Mouse (Mus musculus): ENCODE data around the gene Ttc34. TPM values are rescaled to one million over a fixed set of nuclear protein-coding genes. Genes with fewer than 3 reads are reported as not detected.

Ttc34 gene
- polyA plus RNA-seq, 1 experiment, result not detected

DNA sequence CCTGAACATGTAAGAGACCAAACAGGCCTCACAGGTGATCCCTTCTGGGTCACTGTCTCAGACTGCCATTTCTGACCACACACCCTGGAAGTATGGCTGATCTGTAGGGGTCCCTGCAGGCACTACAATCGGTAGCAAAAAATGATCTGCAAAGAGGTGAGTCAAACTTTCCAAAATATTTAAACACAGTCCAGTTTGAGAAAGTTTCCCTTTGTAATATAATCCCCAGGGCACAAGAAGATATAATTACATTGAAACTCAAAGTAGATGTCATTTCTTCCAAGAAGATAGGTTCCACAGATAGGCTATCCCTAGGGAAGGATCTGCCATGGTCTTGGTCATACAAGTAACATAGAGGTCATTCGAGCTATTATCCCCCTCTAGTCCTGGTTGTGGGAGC, 65.1 kb downstream of the Ttc34 start:
- Histone ChIP-seq H3ac (ENCODE audit: control insufficient read depth, insufficient read length) (no peak overlapping the region), H3K4me3 (no peak overlapping the region), H3K4me2 (ENCODE audit: low read depth) (no peak overlapping the region), H3K79me2 (ENCODE audit: control insufficient read depth, insufficient read depth) (no peaks in the 10 kb centered on the region), H3K36me3 (ENCODE audit: control insufficient read depth, insufficient read depth) (no peaks in the 10 kb centered on the region), H3K27me3 (ENCODE audit: control insufficient read depth, insufficient read depth, insufficient read length) (peaks cover 49% of the 10 kb centered on the region)
- TF ChIP-seq POLR2A (IDR thresholded peaks at IDR 0.05; ENCODE audit: insufficient read length, low read depth), result no peak

DNA sequence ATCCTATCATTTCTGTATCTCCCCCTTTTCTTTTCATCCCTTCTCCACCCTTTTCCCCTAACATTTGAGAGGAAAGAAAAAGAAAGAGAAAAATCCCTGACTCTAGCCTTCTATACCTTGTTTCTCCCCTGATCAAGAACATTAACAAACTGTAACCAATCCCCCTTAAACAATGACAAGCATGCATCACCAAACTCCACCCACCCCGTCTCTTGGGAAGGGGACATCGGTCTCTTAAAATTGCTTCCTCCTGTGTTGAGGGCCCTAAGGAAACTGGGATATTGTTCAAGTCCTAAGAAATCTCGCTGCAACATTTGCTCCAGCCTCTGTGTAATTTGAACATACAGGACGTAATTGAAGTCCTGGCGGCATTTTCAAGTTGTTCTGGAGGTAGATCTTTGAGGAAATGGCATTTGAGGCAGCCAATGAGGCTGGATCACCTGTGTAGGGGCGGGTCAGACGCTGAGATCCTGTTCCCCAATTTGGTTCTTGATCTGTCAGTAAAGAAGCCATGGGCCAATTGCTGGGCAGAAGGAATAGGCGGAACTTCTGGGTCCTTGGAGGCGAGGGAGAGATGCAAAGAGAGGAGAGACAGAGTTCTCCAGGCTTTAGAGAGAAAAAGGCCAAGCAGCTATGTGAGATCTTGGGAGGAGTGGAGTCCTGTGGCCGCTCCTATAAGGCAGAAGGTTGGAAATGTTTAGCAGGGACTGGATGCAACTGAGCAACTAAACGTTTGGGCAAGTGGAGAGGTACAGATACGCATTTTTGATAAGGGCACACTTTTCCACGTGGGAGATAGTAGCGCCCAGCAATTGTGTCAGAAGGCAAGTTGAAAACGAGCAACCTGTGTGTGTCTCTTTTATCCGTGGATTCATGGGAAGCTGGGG, 67.2 kb downstream of the Ttc34 start:
- Histone ChIP-seq H3K27me3 (ENCODE audit: control insufficient read depth, insufficient read depth, insufficient read length) (peaks cover 35% of the 10 kb centered on the region), H3K36me3 (ENCODE audit: control insufficient read depth, insufficient read depth) (no peaks in the 10 kb centered on the region), H3K4me2 (ENCODE audit: low read depth) (no peak overlapping the region), H3K79me2 (ENCODE audit: control insufficient read depth, insufficient read depth) (no peaks in the 10 kb centered on the region), H3ac (ENCODE audit: control insufficient read depth, insufficient read length) (no peak overlapping the region), H3K4me3 (no peak overlapping the region)
- TF ChIP-seq REST (IDR thresholded peaks at IDR 0.05; ENCODE audit: insufficient read depth, insufficient read length) (no peak), POLR2AphosphoS2 (IDR thresholded peaks at IDR 0.05; ENCODE audit: insufficient read length, low read depth) (no peak), TCF12 (IDR thresholded peaks at IDR 0.05; ENCODE audit: insufficient read depth, poor library complexity, severe bottlenecking) (no peak), MYOD1 (IDR thresholded peaks at IDR 0.05; ENCODE audit: control insufficient read depth in 1 of 3, insufficient read length in 2 of 3, low read depth in 2 of 3) (no peak), MAX (IDR thresholded peaks at IDR 0.05; ENCODE audit: low read depth) (no peak), POLR2A (IDR thresholded peaks at IDR 0.05; ENCODE audit: insufficient read length, low read depth) (no peak), E2F4 (IDR thresholded peaks at IDR 0.05; ENCODE audit: insufficient read depth) (no peak), CEBPB (IDR thresholded peaks at IDR 0.05; ENCODE audit: insufficient read depth, poor library complexity, severe bottlenecking) (no peak), TCF3 (IDR thresholded peaks at IDR 0.05; ENCODE audit: insufficient read length, low read depth) (no peak), MYOG (IDR thresholded peaks at IDR 0.05; ENCODE audit: control insufficient read depth in 1 of 3, insufficient read depth in 1 of 3, insufficient read length in 2 of 3, low read depth in 2 of 3) (no peak), USF1 (IDR thresholded peaks at IDR 0.05; ENCODE audit: low read depth) (no peak), SRF (IDR thresholded peaks at IDR 0.05; ENCODE audit: control insufficient read depth, insufficient read length, low read depth) (no peak)

DNA sequence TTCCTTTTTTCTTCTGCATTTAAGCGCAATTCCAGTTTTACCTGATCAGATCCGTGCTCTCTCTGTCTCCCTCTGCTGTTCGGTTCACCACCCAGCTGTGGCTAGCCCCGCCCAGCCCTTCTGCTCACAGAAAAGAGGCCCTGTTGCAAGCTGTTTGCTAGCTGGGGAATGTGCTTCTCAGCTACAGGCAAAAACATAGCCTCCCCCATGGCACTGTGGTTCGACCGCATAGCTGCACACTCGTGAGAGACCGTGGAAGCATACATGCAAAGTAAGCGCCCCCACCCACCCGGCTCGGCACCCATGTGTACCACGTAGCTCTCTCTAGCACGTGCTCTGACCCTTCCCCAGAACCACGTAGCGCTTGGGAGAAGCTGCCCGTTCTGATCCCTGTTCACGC, 70.6 kb downstream of the Ttc34 start:
- Histone ChIP-seq H3K27me3 (ENCODE audit: control insufficient read depth, insufficient read depth, insufficient read length) (peaks cover 27% of the 10 kb centered on the region), H3K4me2 (ENCODE audit: low read depth) (no peak overlapping the region), H3ac (ENCODE audit: control insufficient read depth, insufficient read length) (no peak overlapping the region), H3K79me2 (ENCODE audit: control insufficient read depth, insufficient read depth) (no peaks in the 10 kb centered on the region), H3K4me3 (no peak overlapping the region), H3K36me3 (ENCODE audit: control insufficient read depth, insufficient read depth) (no peaks in the 10 kb centered on the region)
- no peak for TF ChIP-seq TCF3 (IDR thresholded peaks at IDR 0.05; ENCODE audit: insufficient read length, low read depth)
- TF ChIP-seq MYOD1 (IDR thresholded peaks at IDR 0.05; ENCODE audit: control insufficient read depth in 1 of 3, insufficient read length in 2 of 3, low read depth in 2 of 3), result no peak
- no peak for TF ChIP-seq CEBPB (IDR thresholded peaks at IDR 0.05; ENCODE audit: insufficient read depth, poor library complexity, severe bottlenecking)
- TF ChIP-seq E2F4 (IDR thresholded peaks at IDR 0.05; ENCODE audit: insufficient read depth), result no peak
- TF ChIP-seq USF1 (IDR thresholded peaks at IDR 0.05; ENCODE audit: low read depth), result no peak

DNA sequence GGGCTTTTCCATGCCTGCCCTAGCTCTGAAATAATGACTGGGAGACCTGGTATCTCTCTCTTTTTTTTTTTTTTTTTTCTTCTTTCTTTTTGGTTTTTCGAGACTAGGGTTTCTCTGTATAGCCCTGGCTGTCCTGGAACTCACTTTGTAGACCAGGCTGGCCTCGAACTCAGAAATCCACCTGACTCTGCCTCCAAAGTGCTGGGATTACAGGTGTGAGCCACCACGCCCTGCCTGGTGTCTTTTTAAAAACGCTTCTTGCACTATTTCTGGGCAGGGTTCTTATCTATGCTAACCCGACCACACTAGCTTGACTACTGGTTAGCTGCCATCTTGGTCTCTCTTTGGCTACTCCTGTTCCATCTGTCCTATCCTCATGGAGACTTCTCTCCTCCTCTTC, 71.2 kb downstream of the Ttc34 start:
- H3K36me3 ChIP-seq (ENCODE audit: control insufficient read depth, insufficient read depth), result no peaks in the 10 kb centered on the region
- no peak overlapping the region for H3ac ChIP-seq (ENCODE audit: control insufficient read depth, insufficient read length)
- no peak overlapping the region for H3K4me2 ChIP-seq (ENCODE audit: low read depth)
- H3K27me3 ChIP-seq (ENCODE audit: control insufficient read depth, insufficient read depth, insufficient read length), result peaks cover 28% of the 10 kb centered on the region
- TF ChIP-seq E2F4 (IDR thresholded peaks at IDR 0.05; ENCODE audit: insufficient read depth), result no peak
- no peak for TF ChIP-seq MYOG (IDR thresholded peaks at IDR 0.05; ENCODE audit: control insufficient read depth in 1 of 3, insufficient read depth in 1 of 3, insufficient read length in 2 of 3, low read depth in 2 of 3)
- no peak for TF ChIP-seq SRF (IDR thresholded peaks at IDR 0.05; ENCODE audit: control insufficient read depth, insufficient read length, low read depth)
- TF ChIP-seq MAX (IDR thresholded peaks at IDR 0.05; ENCODE audit: low read depth), result no peak
- TF ChIP-seq TCF12 (IDR thresholded peaks at IDR 0.05; ENCODE audit: insufficient read depth, poor library complexity, severe bottlenecking), result no peak
- TF ChIP-seq TCF3 (IDR thresholded peaks at IDR 0.05; ENCODE audit: insufficient read length, low read depth), result no peak
- TF ChIP-seq POLR2AphosphoS2 (IDR thresholded peaks at IDR 0.05; ENCODE audit: insufficient read length, low read depth), result no peak
- TF ChIP-seq REST (IDR thresholded peaks at IDR 0.05; ENCODE audit: insufficient read depth, insufficient read length), result no peak
- TF ChIP-seq MYOD1 (IDR thresholded peaks at IDR 0.05; ENCODE audit: control insufficient read depth in 1 of 3, insufficient read length in 2 of 3, low read depth in 2 of 3), result no peak
- TF ChIP-seq USF1 (IDR thresholded peaks at IDR 0.05; ENCODE audit: low read depth), result no peak
- no peak for TF ChIP-seq CEBPB (IDR thresholded peaks at IDR 0.05; ENCODE audit: insufficient read depth, poor library complexity, severe bottlenecking)
- no peak for TF ChIP-seq POLR2A (IDR thresholded peaks at IDR 0.05; ENCODE audit: insufficient read length, low read depth)
- H3K79me2 ChIP-seq (ENCODE audit: control insufficient read depth, insufficient read depth), result no peaks in the 10 kb centered on the region
- H3K4me3 ChIP-seq, result no peak overlapping the region

All from myocyte (in vitro differentiated cells).